Mouse (Mus musculus): ENCODE measurements at regions not wholly inside any gene's neighbourhood (a gene's known extent, or its start where the extent isn't known, plus 50 kb on each side); places are given as distances from the start of the nearest gene placed in this dataset.

DNA sequence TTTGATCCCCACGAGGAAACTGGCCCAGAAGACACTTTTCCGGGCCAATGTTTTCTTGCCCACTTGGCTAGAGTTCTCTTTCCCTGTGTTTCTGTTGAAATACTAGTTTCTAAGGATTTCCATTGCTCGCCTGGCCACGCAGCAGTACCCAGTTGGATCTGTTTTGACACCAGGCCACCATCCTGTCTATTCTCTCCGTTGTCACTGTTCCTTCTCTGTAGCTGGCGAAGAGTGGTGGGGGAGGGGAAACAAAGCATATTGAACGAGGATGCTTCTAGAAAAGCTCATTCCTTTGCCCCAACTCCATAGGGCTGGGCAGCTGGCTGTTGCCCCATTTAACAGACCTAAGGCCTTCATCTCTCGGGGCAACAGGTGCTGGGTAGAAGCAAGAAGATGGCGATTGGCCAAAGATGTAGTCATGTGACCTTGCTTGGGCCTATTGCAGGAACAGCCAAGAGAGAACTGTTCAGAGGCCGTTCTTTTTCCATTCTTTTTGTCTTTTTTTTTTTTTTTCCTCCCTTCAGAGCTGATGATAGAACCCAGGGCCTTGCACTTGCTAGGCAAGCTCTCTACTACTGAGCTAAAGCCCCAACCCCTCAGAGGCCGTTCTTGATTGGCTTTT lies 60.5 kb upstream of the Cux1 start:
- WGBS = 78% methylated on average over 11 of the region's 11 CpGs
- H3K36me3 ChIP-seq = no peaks in the 10 kb centered on the region
- no peak for ATAC-seq (ENCODE audit: insufficient number of reproducible peaks, insufficient read depth, low FRiP score, low TSS enrichment, low read depth)
- H3K9ac ChIP-seq (replicated peaks) = no peak overlapping the region
- H3K4me3 ChIP-seq (replicated peaks) = no peak overlapping the region
- H3K27ac ChIP-seq = no peak overlapping the region
- no peak overlapping the region for H3K4me2 ChIP-seq
- no peaks in the 10 kb centered on the region for H3K9me3 ChIP-seq
- H3K27me3 ChIP-seq = peaks cover 30% of the 10 kb centered on the region
- peaks cover 10% of the 10 kb centered on the region for H3K4me1 ChIP-seq (replicated peaks)

DNA sequence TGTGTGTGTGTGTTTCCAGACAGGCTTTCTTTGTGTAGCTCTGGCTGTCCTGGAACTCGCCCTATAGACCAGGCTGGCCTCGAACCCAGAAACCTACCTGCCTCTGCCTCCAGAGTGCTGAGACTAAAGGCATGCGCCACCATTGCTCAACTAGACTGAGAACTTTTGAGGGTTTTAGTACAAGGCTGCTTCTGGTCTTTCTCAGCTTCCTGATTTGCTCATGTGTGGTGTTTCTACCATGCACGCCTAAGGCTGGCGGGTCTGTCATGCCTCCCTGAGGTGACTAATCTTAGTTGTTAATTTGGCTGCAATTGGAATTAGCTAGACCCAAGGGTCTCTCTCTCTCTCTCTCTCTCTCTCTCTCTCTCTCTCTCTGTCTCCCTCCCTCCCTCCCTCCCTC lies 61.2 kb upstream of the Cux1 start:
- Histone ChIP-seq H3K27ac (no peak overlapping the region), H3K36me3 (no peaks in the 10 kb centered on the region), H3K9me3 (no peaks in the 10 kb centered on the region), H3K27me3 (peaks cover 30% of the 10 kb centered on the region), H3K4me1 (replicated peaks) (0 out of 2 replicates have a peak, but pooled peaks cover 8% of the 10 kb centered on the region), H3K9ac (replicated peaks) (no peak overlapping the region), H3K4me3 (replicated peaks) (no peak overlapping the region), H3K4me2 (no peak overlapping the region)
- 97% methylated on average over 5 of the region's 5 CpGs for WGBS
- ATAC-seq (ENCODE audit: insufficient number of reproducible peaks, insufficient read depth, low FRiP score, low TSS enrichment, low read depth) = no peak

DNA sequence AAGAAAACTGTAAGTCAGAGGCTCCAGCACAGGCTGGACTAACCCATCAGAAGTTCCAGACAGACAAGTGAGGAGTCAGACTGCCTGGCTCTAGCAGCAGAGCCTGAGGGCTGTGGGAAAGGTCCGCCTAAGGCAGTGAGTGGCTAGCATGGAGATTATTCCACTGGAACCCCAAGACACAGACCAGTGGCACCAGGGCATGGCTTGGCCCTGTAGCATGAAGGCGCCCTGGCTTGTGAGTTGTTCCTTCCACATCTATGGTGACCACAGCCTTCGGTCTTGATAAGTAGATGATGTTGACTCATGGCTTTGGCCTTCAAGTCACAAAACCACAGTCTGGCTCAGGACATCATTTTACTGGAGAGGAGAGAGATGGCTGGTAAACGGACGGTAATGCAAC lies 60.7 kb upstream of the Myl10 start:
- peaks cover 7% of the 10 kb centered on the region; the same call in 1 of the 2 replicates for H3K27me3 ChIP-seq
- no peak overlapping the region for H3K4me2 ChIP-seq
- WGBS = 87% methylated on average over 5 of the region's 5 CpGs
- H3K4me3 ChIP-seq (replicated peaks) = no peak overlapping the region
- H3K9me3 ChIP-seq = no peaks in the 10 kb centered on the region
- H3K27ac ChIP-seq = no peak overlapping the region
- no peak overlapping the region for H3K9ac ChIP-seq (replicated peaks)
- no peak for ATAC-seq (ENCODE audit: insufficient number of reproducible peaks, insufficient read depth, low FRiP score, low TSS enrichment, low read depth)
- H3K4me1 ChIP-seq (replicated peaks) = no peaks in the 10 kb centered on the region
- no peaks in the 10 kb centered on the region for H3K36me3 ChIP-seq

DNA sequence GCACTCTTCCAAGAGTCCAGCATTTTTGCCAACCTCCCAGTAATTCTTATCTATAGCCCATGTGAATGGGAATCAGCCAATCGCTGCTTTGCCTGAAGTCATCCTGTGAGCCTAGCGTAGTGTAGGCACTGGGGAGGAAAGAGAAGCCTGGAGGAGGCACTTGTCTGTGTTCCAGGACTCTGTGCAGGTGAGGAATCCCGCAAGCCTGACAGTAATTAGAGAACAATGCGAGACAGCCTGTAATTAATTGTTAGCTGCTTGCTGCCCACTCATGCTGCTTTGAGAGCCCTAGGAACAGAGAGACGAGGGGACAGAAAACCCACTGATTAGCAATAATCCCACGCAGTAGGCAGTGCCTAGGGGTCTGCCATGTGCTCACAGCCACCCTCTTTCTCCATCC lies 59.0 kb upstream of the Myl10 start:
- no peak for ATAC-seq (ENCODE audit: insufficient number of reproducible peaks, insufficient read depth, low FRiP score, low TSS enrichment, low read depth)
- Histone ChIP-seq H3K36me3 (no peaks in the 10 kb centered on the region), H3K4me1 (replicated peaks) (no peaks in the 10 kb centered on the region), H3K27me3 (peaks cover 7% of the 10 kb centered on the region; the same call in 1 of the 2 replicates), H3K9ac (replicated peaks) (no peak overlapping the region), H3K9me3 (no peaks in the 10 kb centered on the region), H3K27ac (no peak overlapping the region), H3K4me3 (replicated peaks) (no peak overlapping the region), H3K4me2 (no peak overlapping the region)
- 60% methylated on average over 6 of the region's 6 CpGs for WGBS

DNA sequence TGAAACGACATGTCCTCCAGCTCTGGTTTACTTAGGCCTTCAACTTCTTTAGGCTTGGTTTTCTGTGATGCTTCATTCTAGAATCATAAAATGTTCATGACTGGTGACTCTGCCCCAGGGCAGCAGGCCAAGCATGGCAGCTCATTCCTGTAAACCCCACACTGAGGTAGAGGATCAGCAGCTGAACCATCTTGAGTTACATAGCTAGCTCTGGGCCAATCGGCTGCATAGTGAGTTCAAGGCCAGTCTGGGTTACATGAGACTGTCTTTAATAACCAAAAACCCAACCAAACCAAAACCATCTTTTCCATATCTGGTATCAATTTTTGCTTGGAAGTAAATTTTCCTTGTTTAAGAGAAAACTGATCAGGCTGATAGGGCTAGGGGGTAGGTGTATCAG lies 57.8 kb upstream of the Myl10 start:
- Histone ChIP-seq H3K4me3 (replicated peaks) (no peak overlapping the region), H3K4me1 (replicated peaks) (no peaks in the 10 kb centered on the region), H3K4me2 (no peak overlapping the region), H3K27me3 (peaks cover 7% of the 10 kb centered on the region; the same call in 1 of the 2 replicates), H3K9ac (replicated peaks) (no peak overlapping the region), H3K36me3 (no peaks in the 10 kb centered on the region), H3K9me3 (no peaks in the 10 kb centered on the region), H3K27ac (no peak overlapping the region)
- 86% methylated on average over 2 of the region's 2 CpGs for WGBS
- no peak for ATAC-seq (ENCODE audit: insufficient number of reproducible peaks, insufficient read depth, low FRiP score, low TSS enrichment, low read depth)

DNA sequence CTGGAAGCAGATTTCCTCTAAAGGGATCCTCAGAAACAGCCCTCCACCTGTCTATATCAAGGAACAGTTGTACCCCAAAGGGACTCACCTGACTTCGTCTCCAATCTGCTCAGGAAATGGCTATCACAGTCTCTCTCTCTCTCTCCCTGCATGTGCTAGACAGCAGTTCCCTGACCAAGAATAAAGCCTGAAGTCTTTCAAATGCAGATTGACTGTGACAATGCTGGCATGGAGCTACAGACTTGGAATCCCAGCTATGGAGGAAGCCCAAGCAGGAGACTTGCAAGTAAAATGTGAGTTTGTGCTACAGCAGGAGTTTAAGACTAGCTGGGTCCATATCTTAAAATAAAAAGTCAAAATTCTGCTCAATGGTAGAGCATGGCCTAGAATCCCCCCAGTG lies 56.5 kb upstream of the Myl10 start:
- H3K9me3 ChIP-seq = no peaks in the 10 kb centered on the region
- no peak for ATAC-seq (ENCODE audit: insufficient number of reproducible peaks, insufficient read depth, low FRiP score, low TSS enrichment, low read depth)
- WGBS = 64% methylated on average over 1 of the region's 1 CpGs
- H3K27me3 ChIP-seq = no peaks in the 10 kb centered on the region; the same call in 1 of the 2 replicates
- H3K27ac ChIP-seq = no peak overlapping the region
- no peak overlapping the region for H3K4me2 ChIP-seq
- H3K36me3 ChIP-seq = no peaks in the 10 kb centered on the region
- no peak overlapping the region for H3K9ac ChIP-seq (replicated peaks)
- H3K4me1 ChIP-seq (replicated peaks) = no peaks in the 10 kb centered on the region
- no peak overlapping the region for H3K4me3 ChIP-seq (replicated peaks)

DNA sequence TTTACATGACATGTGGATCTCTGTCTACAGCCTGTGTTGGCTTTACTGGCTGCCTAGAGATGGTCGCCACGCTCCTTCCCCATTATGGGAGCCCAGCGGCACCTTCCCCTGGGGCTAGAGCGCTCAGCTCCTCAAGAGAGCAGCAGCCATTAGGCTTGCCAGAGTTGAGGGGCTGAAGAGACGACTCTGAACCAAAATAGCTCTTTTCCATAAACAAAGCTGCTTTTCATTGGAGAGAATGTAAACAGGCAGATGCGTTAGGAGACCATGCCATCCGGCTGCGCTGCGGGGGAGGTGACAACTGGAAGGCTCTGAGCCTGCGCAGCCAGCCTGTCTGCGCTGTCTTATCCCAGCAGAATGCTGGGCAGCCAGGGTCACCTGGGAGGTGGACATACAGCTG lies 55.1 kb upstream of the Myl10 start:
- no peak for ATAC-seq (ENCODE audit: insufficient number of reproducible peaks, insufficient read depth, low FRiP score, low TSS enrichment, low read depth)
- no peak overlapping the region for H3K4me3 ChIP-seq (replicated peaks)
- no peak overlapping the region for H3K9ac ChIP-seq (replicated peaks)
- H3K27ac ChIP-seq = no peak overlapping the region
- WGBS = 55% methylated on average over 11 of the region's 11 CpGs
- no peaks in the 10 kb centered on the region for H3K4me1 ChIP-seq (replicated peaks)
- H3K27me3 ChIP-seq = 0 out of 2 replicates have a peak, but pooled peaks cover 6% of the 10 kb centered on the region
- no peak overlapping the region for H3K4me2 ChIP-seq
- no peaks in the 10 kb centered on the region for H3K36me3 ChIP-seq
- H3K9me3 ChIP-seq = no peaks in the 10 kb centered on the region

DNA sequence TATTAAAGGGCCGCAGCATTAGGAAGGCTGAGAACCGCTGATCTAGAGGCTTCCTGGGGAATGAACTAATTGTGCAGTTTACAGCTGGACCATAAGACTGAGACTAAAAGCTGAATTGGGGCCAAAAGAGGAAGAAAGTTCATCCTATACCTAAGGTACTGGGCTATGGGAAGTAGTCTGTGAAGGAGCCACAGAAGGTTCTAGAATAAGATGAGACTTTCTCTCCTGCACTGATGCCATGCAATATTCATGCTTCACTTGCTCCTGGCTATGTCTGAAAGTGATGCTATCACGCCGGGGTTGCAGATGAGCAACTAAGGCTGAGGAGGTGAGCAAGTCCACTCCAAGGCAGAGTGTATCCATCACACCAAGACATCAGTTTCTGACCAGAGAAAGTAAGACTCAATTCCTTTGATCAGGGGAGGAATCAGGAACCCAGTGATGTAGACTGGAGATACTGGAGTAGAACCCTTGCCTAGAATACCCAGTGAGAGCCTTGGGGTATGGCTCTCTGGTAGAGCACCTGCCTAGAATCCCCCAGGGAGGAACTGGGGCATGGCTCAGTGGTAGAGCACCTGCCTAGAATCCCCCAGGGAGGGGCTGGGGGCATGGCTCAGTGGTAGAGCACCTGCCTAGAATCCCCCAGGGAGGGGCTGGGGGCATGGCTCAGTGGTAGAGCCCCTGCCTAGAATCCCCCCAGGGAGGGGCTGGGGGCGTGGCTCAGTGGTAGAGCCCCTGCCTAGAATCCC lies 51.9 kb upstream of the Myl10 start:
- WGBS = 94% methylated on average over 5 of the region's 5 CpGs
- Histone ChIP-seq H3K9me3 (no peaks in the 10 kb centered on the region), H3K9ac (replicated peaks) (no peak overlapping the region), H3K4me2 (no peak overlapping the region), H3K27me3 (0 out of 2 replicates have a peak, but pooled peaks cover 6% of the 10 kb centered on the region), H3K36me3 (no peaks in the 10 kb centered on the region), H3K4me3 (replicated peaks) (no peak overlapping the region), H3K4me1 (replicated peaks) (no peaks in the 10 kb centered on the region), H3K27ac (no peak overlapping the region)
- no peak for ATAC-seq (ENCODE audit: insufficient number of reproducible peaks, insufficient read depth, low FRiP score, low TSS enrichment, low read depth)

DNA sequence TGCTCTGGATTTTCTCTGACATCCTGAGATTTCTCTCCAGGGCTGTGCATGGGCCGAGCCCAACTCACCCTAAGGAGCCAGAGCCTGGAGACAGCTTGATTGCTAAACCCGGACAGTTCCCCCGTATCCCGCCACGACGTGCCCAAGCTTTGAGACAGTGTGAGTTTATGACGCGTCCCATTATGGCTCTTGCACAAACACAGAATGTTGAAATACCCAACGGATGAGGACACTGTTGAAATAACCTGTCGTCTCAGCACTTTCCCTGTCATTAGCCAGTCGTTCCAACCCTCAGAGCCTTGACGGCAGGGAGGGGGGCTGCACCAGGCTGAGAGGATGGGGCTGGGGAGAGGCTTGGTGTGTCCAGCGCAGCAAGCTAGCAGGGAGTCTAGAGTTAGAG lies 50.7 kb upstream of the Myl10 start:
- 0 out of 2 replicates have a peak, but pooled peaks cover 6% of the 10 kb centered on the region for H3K27me3 ChIP-seq
- no peak for ATAC-seq (ENCODE audit: insufficient number of reproducible peaks, insufficient read depth, low FRiP score, low TSS enrichment, low read depth)
- H3K27ac ChIP-seq = no peak overlapping the region
- no peaks in the 10 kb centered on the region for H3K9me3 ChIP-seq
- no peak overlapping the region for H3K4me3 ChIP-seq (replicated peaks)
- H3K9ac ChIP-seq (replicated peaks) = no peak overlapping the region
- no peak overlapping the region for H3K4me2 ChIP-seq
- 64% methylated on average over 13 of the region's 13 CpGs for WGBS
- H3K4me1 ChIP-seq (replicated peaks) = 0 out of 2 replicates have a peak, but pooled peaks cover under 1% of the 10 kb centered on the region
- no peaks in the 10 kb centered on the region for H3K36me3 ChIP-seq

All from limb, embryonic 12.5 days (tissue).